Mouse (Mus musculus): ENCODE results near the gene Eps8. TPM values are rescaled to one million over a fixed set of nuclear protein-coding genes. Genes with fewer than 3 reads are reported as not detected.

Gene Eps8
- polyA plus RNA-seq, 1 experiment from 2014 or later = 27.5 TPM

- Histone ChIP-seq H3K36me3 (no peaks in the 10 kb centered on the region), H3K9me3 (no peaks in the 10 kb centered on the region), H3K4me2 (no peak overlapping the region), H3K27me3 (no peaks in the 10 kb centered on the region), H3K4me3 (no peak overlapping the region), H3K4me1 (replicated peaks) (no peaks in the 10 kb centered on the region), H3K9ac (no peak overlapping the region), H3K27ac (replicated peaks) (no peak overlapping the region)
- no peak for ATAC-seq (ENCODE audit: low FRiP score, low read depth)
- 90% methylated on average over 2 of the region's 2 CpGs for WGBS
Measured at GRCm38 (mm10) chr6:137682629-137683028, 28.0 kb upstream of the Eps8 start.

GRCm38 (mm10) chr6:137681000-137681399 is 26.3 kb upstream of the Eps8 start:
- WGBS = 99% methylated on average over 2 of the region's 2 CpGs
- H3K9ac ChIP-seq = no peak overlapping the region
- no peaks in the 10 kb centered on the region for H3K9me3 ChIP-seq
- no peak overlapping the region for H3K4me3 ChIP-seq
- no peak overlapping the region for H3K4me2 ChIP-seq
- H3K36me3 ChIP-seq = no peaks in the 10 kb centered on the region
- no peaks in the 10 kb centered on the region for H3K27me3 ChIP-seq
- no peak for ATAC-seq (ENCODE audit: low FRiP score, low read depth)
- no peaks in the 10 kb centered on the region for H3K4me1 ChIP-seq (replicated peaks)
- H3K27ac ChIP-seq (replicated peaks) = no peak overlapping the region

DNA sequence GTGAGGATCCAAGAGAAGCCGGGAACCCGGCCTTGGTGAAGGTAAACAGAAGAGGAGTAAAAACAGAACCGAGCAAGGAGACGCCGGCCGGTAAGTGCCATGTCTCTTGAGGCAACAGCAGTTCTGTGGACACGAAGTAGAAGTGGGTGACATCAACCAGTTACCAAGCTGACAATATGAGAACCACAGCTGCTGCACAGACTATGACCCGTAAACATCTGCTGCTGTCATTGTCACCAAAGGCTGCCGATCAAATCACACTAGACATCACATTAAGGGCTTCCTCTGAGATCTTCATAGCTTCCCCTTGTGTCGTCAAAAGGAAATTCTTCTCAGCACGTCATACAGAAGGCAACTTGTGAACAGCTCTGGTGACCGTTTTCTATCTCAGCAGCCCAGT is 21.9 kb upstream of the Eps8 start:
- no peaks in the 10 kb centered on the region for H3K4me1 ChIP-seq (replicated peaks)
- no peaks in the 10 kb centered on the region for H3K9me3 ChIP-seq
- no peak overlapping the region for H3K9ac ChIP-seq
- no peak overlapping the region for H3K27ac ChIP-seq (replicated peaks)
- no peak overlapping the region for H3K4me3 ChIP-seq
- no peaks in the 10 kb centered on the region for H3K27me3 ChIP-seq
- no peaks in the 10 kb centered on the region for H3K36me3 ChIP-seq
- H3K4me2 ChIP-seq = no peak overlapping the region
- no peak for ATAC-seq (ENCODE audit: low FRiP score, low read depth)
- 88% methylated on average over 12 of the region's 12 CpGs for WGBS

DNA sequence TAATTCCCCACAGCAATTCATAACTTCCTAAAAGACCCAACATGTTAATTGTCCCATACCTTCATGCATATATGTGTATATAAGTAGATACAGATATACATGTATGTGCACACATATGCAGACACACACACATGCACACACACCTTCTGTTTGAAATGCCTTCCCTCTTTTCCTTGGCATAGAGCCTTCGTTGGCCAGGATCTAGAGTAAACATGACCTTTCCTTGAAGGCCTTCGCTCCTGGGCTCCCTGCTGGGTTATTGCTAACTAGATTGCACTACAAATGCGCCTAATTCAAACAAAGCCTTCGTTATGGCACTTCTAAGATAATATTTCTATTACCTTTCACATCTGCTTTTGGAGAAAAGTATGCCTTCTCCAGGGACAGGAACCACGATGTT is 20.9 kb upstream of the Eps8 start:
- Histone ChIP-seq H3K27ac (replicated peaks) (no peak overlapping the region), H3K27me3 (no peaks in the 10 kb centered on the region), H3K4me2 (no peak overlapping the region), H3K9me3 (no peaks in the 10 kb centered on the region), H3K9ac (no peak overlapping the region), H3K36me3 (no peaks in the 10 kb centered on the region), H3K4me3 (no peak overlapping the region), H3K4me1 (replicated peaks) (no peaks in the 10 kb centered on the region)
- no peak for ATAC-seq (ENCODE audit: low FRiP score, low read depth)
- 68% methylated on average over 5 of the region's 5 CpGs for WGBS

DNA sequence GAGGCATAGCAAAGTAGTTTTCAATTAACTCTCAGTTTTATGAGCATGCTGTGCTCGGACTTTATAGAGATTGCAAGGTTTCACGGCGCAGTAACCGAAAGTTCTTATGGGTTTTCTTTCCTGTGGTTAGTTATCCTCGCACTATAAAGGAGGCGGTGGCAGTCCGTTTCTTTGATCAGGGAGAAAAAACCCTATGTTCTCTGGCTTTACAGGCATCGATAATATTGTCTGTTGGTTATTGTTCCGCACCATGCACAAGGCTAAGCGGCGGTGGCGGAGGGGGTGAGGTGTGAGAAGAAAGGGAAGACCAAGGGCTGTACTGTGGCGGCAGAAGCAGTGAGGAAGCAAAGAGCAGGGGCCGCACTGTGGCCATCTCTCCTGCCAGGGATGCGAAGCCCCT is 18.6 kb upstream of the Eps8 start:
- Histone ChIP-seq H3K9me3 (no peaks in the 10 kb centered on the region), H3K27ac (replicated peaks) (no peak overlapping the region), H3K4me1 (replicated peaks) (no peaks in the 10 kb centered on the region), H3K27me3 (no peaks in the 10 kb centered on the region), H3K4me2 (no peak overlapping the region), H3K36me3 (no peaks in the 10 kb centered on the region), H3K4me3 (no peak overlapping the region), H3K9ac (no peak overlapping the region)
- WGBS = 68% methylated on average over 15 of the region's 15 CpGs
- no peak for ATAC-seq (ENCODE audit: low FRiP score, low read depth)

- 85% methylated on average over 10 of the region's 10 CpGs for WGBS
- Histone ChIP-seq H3K27ac (replicated peaks) (no peak overlapping the region), H3K4me2 (no peak overlapping the region), H3K4me1 (replicated peaks) (no peaks in the 10 kb centered on the region), H3K4me3 (no peak overlapping the region), H3K27me3 (no peaks in the 10 kb centered on the region), H3K36me3 (no peaks in the 10 kb centered on the region), H3K9ac (no peak overlapping the region), H3K9me3 (no peaks in the 10 kb centered on the region)
- ATAC-seq (ENCODE audit: low FRiP score, low read depth) = no peak
Measured at GRCm38 (mm10) chr6:137671561-137671960, 16.9 kb upstream of the Eps8 start.

GRCm38 (mm10) chr6:137670820-137671219 is 16.1 kb upstream of the Eps8 start:
- 93% methylated on average over 9 of the region's 9 CpGs for WGBS

GRCm38 (mm10) chr6:137669876-137670275 is 15.2 kb upstream of the Eps8 start:
- Histone ChIP-seq H3K4me1 (replicated peaks) (no peaks in the 10 kb centered on the region), H3K9me3 (no peaks in the 10 kb centered on the region), H3K27me3 (no peaks in the 10 kb centered on the region), H3K4me3 (no peak overlapping the region), H3K36me3 (no peaks in the 10 kb centered on the region), H3K4me2 (no peak overlapping the region), H3K9ac (no peak overlapping the region), H3K27ac (replicated peaks) (no peak overlapping the region)
- ATAC-seq (ENCODE audit: low FRiP score, low read depth) = no peak
- 88% methylated on average over 3 of the region's 3 CpGs for WGBS

More at GRCm38 (mm10) chr6:137670820-137671219, 16.1 kb upstream of the Eps8 start:
- no peak for ATAC-seq (ENCODE audit: low FRiP score, low read depth)
- no peak overlapping the region for H3K4me3 ChIP-seq
- H3K9ac ChIP-seq = no peak overlapping the region
- H3K9me3 ChIP-seq = no peaks in the 10 kb centered on the region
- H3K4me1 ChIP-seq (replicated peaks) = no peaks in the 10 kb centered on the region
- no peak overlapping the region for H3K4me2 ChIP-seq
- no peaks in the 10 kb centered on the region for H3K27me3 ChIP-seq
- no peaks in the 10 kb centered on the region for H3K36me3 ChIP-seq
- no peak overlapping the region for H3K27ac ChIP-seq (replicated peaks)

- Histone ChIP-seq H3K9me3 (no peaks in the 10 kb centered on the region), H3K4me2 (no peak overlapping the region), H3K27ac (replicated peaks) (no peak overlapping the region), H3K9ac (no peak overlapping the region), H3K4me3 (no peak overlapping the region), H3K36me3 (no peaks in the 10 kb centered on the region), H3K27me3 (no peaks in the 10 kb centered on the region), H3K4me1 (replicated peaks) (no peaks in the 10 kb centered on the region)
- ATAC-seq (ENCODE audit: low FRiP score, low read depth) = no peak
- WGBS = 88% methylated on average over 1 of the region's 1 CpGs
Measured at GRCm38 (mm10) chr6:137669433-137669832, 14.8 kb upstream of the Eps8 start.

DNA sequence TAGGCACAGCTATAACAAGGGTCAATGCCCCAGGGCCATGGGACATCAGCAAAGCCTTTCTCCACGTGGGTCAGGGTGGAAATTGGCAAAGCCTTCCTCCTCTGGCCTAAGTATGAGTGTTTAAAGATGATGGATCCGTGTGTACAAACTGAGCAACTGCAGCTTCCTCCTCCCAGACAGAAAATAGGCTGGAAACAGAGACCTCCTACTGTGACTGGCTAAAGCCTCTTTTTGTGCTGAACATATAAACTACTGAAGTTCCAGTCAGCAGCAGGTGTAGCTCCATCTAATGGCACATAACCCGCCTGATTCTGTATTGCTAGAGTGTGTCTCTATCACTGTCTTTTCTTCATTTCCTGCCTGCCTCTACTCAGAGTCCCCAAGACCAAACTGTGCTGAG is 13.7 kb upstream of the Eps8 start:
- Histone ChIP-seq H3K36me3 (no peaks in the 10 kb centered on the region), H3K27ac (replicated peaks) (no peak overlapping the region), H3K4me1 (replicated peaks) (no peaks in the 10 kb centered on the region), H3K4me2 (no peak overlapping the region), H3K4me3 (no peak overlapping the region), H3K27me3 (no peaks in the 10 kb centered on the region), H3K9ac (no peak overlapping the region), H3K9me3 (no peaks in the 10 kb centered on the region)
- 74% methylated on average over 3 of the region's 3 CpGs for WGBS
- ATAC-seq (ENCODE audit: low FRiP score, low read depth) = no peak

DNA sequence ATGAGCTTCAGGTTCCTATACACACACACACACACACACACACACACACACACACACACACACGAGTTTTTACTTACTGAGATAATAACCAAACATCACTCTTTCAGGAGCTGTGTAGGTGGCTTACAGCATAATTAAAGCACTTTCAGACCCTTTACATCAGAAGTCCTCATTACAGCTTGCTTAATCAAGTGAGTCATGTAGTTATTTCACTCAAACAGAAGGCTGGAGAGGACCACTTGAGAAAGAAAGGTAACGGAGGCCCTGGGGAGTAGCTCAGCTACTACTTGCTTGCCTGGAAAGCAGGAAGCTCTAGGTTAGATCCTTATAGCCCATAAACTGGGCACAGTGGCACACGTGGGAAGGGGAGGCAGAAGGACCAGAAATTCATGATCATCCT is 13.0 kb upstream of the Eps8 start:
- 94% methylated on average over 3 of the region's 3 CpGs for WGBS
- Histone ChIP-seq H3K4me3 (no peak overlapping the region), H3K4me2 (no peak overlapping the region), H3K9ac (no peak overlapping the region), H3K9me3 (no peaks in the 10 kb centered on the region), H3K4me1 (replicated peaks) (no peaks in the 10 kb centered on the region), H3K27ac (replicated peaks) (no peak overlapping the region), H3K36me3 (no peaks in the 10 kb centered on the region), H3K27me3 (no peaks in the 10 kb centered on the region)
- ATAC-seq (ENCODE audit: low FRiP score, low read depth) = no peak

DNA sequence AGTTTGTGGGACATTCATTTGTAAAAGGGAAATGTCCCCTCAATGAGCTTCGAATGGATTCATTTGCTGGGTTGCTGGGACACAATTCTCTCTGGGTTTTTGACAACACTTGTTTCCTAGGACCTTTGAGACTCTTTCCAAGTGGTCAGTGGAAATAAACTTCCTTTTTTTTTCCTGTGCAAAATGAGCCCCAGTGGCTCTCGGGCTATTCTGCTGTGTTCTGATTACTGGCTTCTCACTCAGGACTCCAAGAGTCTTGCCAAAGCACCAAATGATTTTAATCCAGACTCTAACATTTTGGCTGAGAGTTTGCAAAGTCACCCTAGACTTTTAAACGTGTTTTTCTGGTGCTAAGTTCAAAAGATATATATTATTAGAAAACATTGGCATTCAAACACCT is 10.3 kb upstream of the Eps8 start:
- H3K27ac ChIP-seq (replicated peaks) = no peak overlapping the region
- WGBS = 75% methylated on average over 3 of the region's 3 CpGs

GRCm38 (mm10) chr6:137661583-137662365 is 7.1 kb upstream of the Eps8 start:
- Histone ChIP-seq H3K9me3 (no peaks in the 10 kb centered on the region), H3K27me3 (no peaks in the 10 kb centered on the region), H3K4me2 (no peak overlapping the region), H3K9ac (no peak overlapping the region), H3K36me3 (no peaks in the 10 kb centered on the region), H3K4me3 (no peak overlapping the region), H3K27ac (replicated peaks) (no peak overlapping the region), H3K4me1 (replicated peaks) (no peaks in the 10 kb centered on the region)
- WGBS = 95% methylated on average over 23 of the region's 23 CpGs
- ATAC-seq (ENCODE audit: low FRiP score, low read depth) = no peak

More for the DNA sequence above, 10.3 kb upstream of the Eps8 start:
- no peak for ATAC-seq (ENCODE audit: low FRiP score, low read depth)
- Histone ChIP-seq H3K36me3 (no peaks in the 10 kb centered on the region), H3K27me3 (no peaks in the 10 kb centered on the region), H3K9me3 (no peaks in the 10 kb centered on the region), H3K4me1 (replicated peaks) (no peaks in the 10 kb centered on the region), H3K9ac (no peak overlapping the region), H3K4me3 (no peak overlapping the region), H3K4me2 (no peak overlapping the region)

All from hindbrain, embryonic 15.5 days (tissue).